Mouse (Mus musculus) myocyte (in vitro differentiated cells): ENCODE results near the gene Il1b. TPM values are rescaled to one million over a fixed set of nuclear protein-coding genes. Genes with fewer than 3 reads are reported as not detected.

Experiments used
- H3K27me3 ChIP-seq: one replicate; pipeline ENCODE4 v1.6.1; 2011; ENCODE audit not compliant: control insufficient read depth, insufficient read depth, insufficient read length
- H3K36me3 ChIP-seq: one replicate; pipeline ENCODE4 v1.6.1; 2011; ENCODE audit not compliant: control insufficient read depth, insufficient read depth
- H3K4me2 ChIP-seq: one replicate; pipeline ENCODE4 v1.6.1; 2011; ENCODE audit warnings: low read depth, control low read depth
- H3K4me3 ChIP-seq: one replicate; pipeline ENCODE4 v1.5.1; 2011; ENCODE audit warnings: mild to moderate bottlenecking, control low read depth, moderate library complexity
- H3K79me2 ChIP-seq: one replicate; pipeline ENCODE4 v1.6.1; 2011; ENCODE audit not compliant: control insufficient read depth, insufficient read depth
- H3ac ChIP-seq: one replicate; pipeline ENCODE4 v1.6.1; 2011; ENCODE audit not compliant: control insufficient read depth, insufficient read length
- CEBPB ChIP-seq: IDR thresholded peaks from 2 replicates; pipeline ENCODE4 v1.6.1; 2011; ENCODE audit warnings: mild to moderate bottlenecking, moderate library complexity; ENCODE audit not compliant: poor library complexity, insufficient read depth, severe bottlenecking
- E2F4 ChIP-seq: IDR thresholded peaks from one replicate; pipeline ENCODE4 v1.6.1; 2011; ENCODE audit warnings: mild to moderate bottlenecking, control low read depth, moderate library complexity; ENCODE audit not compliant: insufficient read depth
- MAX ChIP-seq: IDR thresholded peaks from one replicate; pipeline ENCODE4 v1.6.1; 2011; ENCODE audit warnings: low read depth, mild to moderate bottlenecking, control low read depth
- MYOD1 ChIP-seq, 3 experiments: IDR thresholded peaks; one replicate each; pipeline ENCODE4 v1.6.1; 2011; ENCODE audit warnings: control low read depth in 2 of 3, low read depth in 2 of 3, mild to moderate bottlenecking in 2 of 3, moderate library complexity in 1 of 3; ENCODE audit not compliant: insufficient read length in 2 of 3, control insufficient read depth in 1 of 3
- MYOG ChIP-seq, 3 experiments: IDR thresholded peaks; one replicate each; pipeline ENCODE4 v1.6.1; 2011; ENCODE audit warnings: control low read depth in 2 of 3, low read depth in 2 of 3, mild to moderate bottlenecking in 2 of 3; ENCODE audit not compliant: insufficient read length in 2 of 3, control insufficient read depth in 1 of 3, insufficient read depth in 1 of 3
- POLR2A ChIP-seq: IDR thresholded peaks from one replicate; pipeline ENCODE4 v1.6.1; 2011; ENCODE audit warnings: low read depth, mild to moderate bottlenecking, control low read depth, moderate library complexity; ENCODE audit not compliant: insufficient read length
- POLR2AphosphoS2 ChIP-seq: IDR thresholded peaks from one replicate; pipeline ENCODE4 v1.6.1; 2011; ENCODE audit warnings: low read depth, control low read depth; ENCODE audit not compliant: insufficient read length
- REST ChIP-seq: IDR thresholded peaks from one replicate; pipeline ENCODE4 v1.6.1; 2011; ENCODE audit warnings: mild to moderate bottlenecking, control low read depth, moderate library complexity; ENCODE audit not compliant: insufficient read depth, insufficient read length
- SRF ChIP-seq: IDR thresholded peaks from one replicate; pipeline ENCODE4 v1.6.1; 2011; ENCODE audit warnings: low read depth; ENCODE audit not compliant: control insufficient read depth, insufficient read length
- TCF12 ChIP-seq: IDR thresholded peaks from one replicate; pipeline ENCODE4 v1.6.1; 2011; ENCODE audit warnings: mild to moderate bottlenecking, control low read depth; ENCODE audit not compliant: poor library complexity, insufficient read depth, severe bottlenecking
- TCF3 ChIP-seq: IDR thresholded peaks from one replicate; pipeline ENCODE4 v1.6.1; 2011; ENCODE audit warnings: low read depth, control low read depth; ENCODE audit not compliant: insufficient read length
- USF1 ChIP-seq: IDR thresholded peaks from one replicate; pipeline ENCODE4 v1.6.1; 2011; ENCODE audit warnings: low read depth, mild to moderate bottlenecking, control low read depth, moderate library complexity
- polyA plus RNA-seq: library from polyadenylated mRNA; unstranded; fragments of >200 nt; fragmentation: generic; extraction: Trizol; gene quantifications from one replicate; pipeline ENCODE4 v1.2.1, GENCODE M21; 2012; ENCODE audit warnings: missing spikeins

The Il1b gene
- polyA plus RNA-seq, result 0.47 TPM

DNA sequence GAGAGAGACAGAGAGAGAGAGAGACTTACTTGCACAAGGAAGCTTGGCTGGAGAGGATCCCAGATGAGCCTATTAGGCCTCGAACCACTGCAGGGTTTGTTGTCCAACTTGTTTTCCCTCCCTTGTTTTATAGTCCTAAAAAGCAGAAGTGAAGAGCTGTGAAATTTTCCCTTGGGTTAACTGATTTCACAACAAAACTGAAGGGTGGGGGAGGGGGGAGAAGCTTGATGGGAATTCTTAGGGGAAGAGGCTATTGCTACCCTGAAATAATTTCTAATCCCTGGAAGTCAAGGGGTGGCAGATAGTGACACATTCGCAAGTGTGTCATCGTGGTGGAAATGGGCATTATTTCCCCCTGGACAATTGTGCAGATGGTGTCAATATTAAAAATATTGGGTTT lies at the start of gene Il1b:
TSS of gene Il1b (minus strand) at position 101 of the 400 bp plus-strand sequence.
- Histone ChIP-seq H3K4me2 (no peak within 1 kb of the TSS), H3ac (no peak within 1 kb of the TSS), H3K4me3 (no peak within 1 kb of the TSS), H3K36me3 (no peaks in the 10 kb centered on the region), H3K27me3 (no peaks in the 10 kb centered on the region), H3K79me2 (no peaks in the 10 kb centered on the region)
- TF ChIP-seq TCF12, result no peak
- no peak for TF ChIP-seq MYOG (IDR thresholded peaks at IDR 0.05; ENCODE audit: control insufficient read depth in 1 of 3, insufficient read depth in 1 of 3, insufficient read length in 2 of 3, low read depth in 2 of 3)
- no peak for TF ChIP-seq SRF
- TF ChIP-seq USF1, result no peak
- no peak for TF ChIP-seq CEBPB
- TF ChIP-seq POLR2A, result no peak
- TF ChIP-seq E2F4, result no peak
- TF ChIP-seq REST, result no peak

DNA sequence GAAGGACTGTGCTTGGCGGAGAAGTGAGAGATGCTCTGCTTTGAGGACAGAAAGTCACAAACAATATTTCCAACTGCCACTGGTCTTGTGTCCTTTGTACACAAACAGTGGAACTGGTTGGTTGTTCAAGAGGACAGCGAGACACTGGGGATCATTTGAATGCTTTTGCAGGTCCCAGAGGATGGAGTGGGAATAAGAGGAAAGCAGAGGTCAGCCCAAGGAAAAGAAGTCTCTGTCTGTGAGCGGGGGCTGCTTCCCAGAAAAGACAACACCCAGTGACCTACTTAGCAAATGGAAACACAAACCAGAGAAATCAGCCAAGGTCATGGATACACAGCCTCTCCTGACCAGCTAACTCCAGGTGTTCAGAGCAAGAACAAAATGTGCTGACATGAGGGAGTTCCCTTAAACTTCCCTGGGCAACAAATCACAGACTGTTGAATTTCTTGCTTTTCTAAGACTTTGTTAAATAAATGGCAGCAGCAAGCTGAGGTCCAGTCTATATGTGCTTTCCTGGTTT lies 48.5 kb upstream of the Il1b start:
- no peaks in the 10 kb centered on the region for H3K27me3 ChIP-seq
- H3K4me2 ChIP-seq, result no peak overlapping the region
- H3ac ChIP-seq, result no peak overlapping the region
- TF ChIP-seq TCF12 (no peak), E2F4 (no peak), POLR2AphosphoS2 (no peak), TCF3 (no peak), USF1 (no peak), SRF (no peak), MAX (no peak), MYOD1 (IDR thresholded peaks at IDR 0.05; ENCODE audit: control insufficient read depth in 1 of 3, insufficient read length in 2 of 3, low read depth in 2 of 3) (no peak), POLR2A (no peak), MYOG (IDR thresholded peaks at IDR 0.05; ENCODE audit: control insufficient read depth in 1 of 3, insufficient read depth in 1 of 3, insufficient read length in 2 of 3, low read depth in 2 of 3) (no peak), CEBPB (no peak), REST (no peak)
- H3K36me3 ChIP-seq, result no peaks in the 10 kb centered on the region
- no peak overlapping the region for H3K4me3 ChIP-seq
- H3K79me2 ChIP-seq, result no peaks in the 10 kb centered on the region

- H3K4me3 ChIP-seq, result no peak overlapping the region
- TF ChIP-seq MYOG (IDR thresholded peaks at IDR 0.05; ENCODE audit: control insufficient read depth in 1 of 3, insufficient read depth in 1 of 3, insufficient read length in 2 of 3, low read depth in 2 of 3), result no peak
- H3K4me2 ChIP-seq, result no peak overlapping the region
- no peaks in the 10 kb centered on the region for H3K36me3 ChIP-seq
- H3K27me3 ChIP-seq, result no peaks in the 10 kb centered on the region
- H3K79me2 ChIP-seq, result no peaks in the 10 kb centered on the region
- H3ac ChIP-seq, result no peak overlapping the region
Measured at GRCm38 (mm10) chr2:129414593-129414992, 43.7 kb upstream of the Il1b start.

DNA sequence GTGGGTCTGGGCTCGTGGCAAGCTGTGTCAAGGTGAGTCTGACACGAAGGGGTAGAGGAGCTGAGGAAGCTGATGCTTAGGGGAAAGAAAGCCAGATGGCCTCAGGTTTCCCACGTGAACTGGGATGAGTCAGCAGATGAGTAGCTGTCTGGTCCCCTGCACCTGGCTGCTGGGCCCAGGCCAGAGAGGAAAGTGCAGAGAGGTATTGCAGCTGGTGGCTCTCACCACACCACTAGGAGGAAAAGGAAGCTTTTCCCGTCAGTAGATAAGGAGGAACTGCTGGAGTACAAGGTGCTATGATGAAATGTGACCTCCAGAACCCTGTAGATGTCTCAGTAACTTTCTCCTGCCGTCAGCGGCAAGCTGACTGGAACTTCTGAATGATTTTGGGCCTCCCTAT lies 42.5 kb upstream of the Il1b start:
- Histone ChIP-seq H3K36me3 (no peaks in the 10 kb centered on the region), H3K4me3 (no peak overlapping the region), H3K79me2 (no peaks in the 10 kb centered on the region), H3K27me3 (no peaks in the 10 kb centered on the region), H3K4me2 (no peak overlapping the region), H3ac (no peak overlapping the region)
- TF ChIP-seq TCF12, result no peak
- no peak for TF ChIP-seq USF1
- TF ChIP-seq CEBPB, result no peak
- no peak for TF ChIP-seq SRF
- no peak for TF ChIP-seq E2F4
- no peak for TF ChIP-seq POLR2A
- TF ChIP-seq TCF3, result no peak
- no peak for TF ChIP-seq MAX
- no peak for TF ChIP-seq MYOG (IDR thresholded peaks at IDR 0.05; ENCODE audit: control insufficient read depth in 1 of 3, insufficient read depth in 1 of 3, insufficient read length in 2 of 3, low read depth in 2 of 3)
- TF ChIP-seq POLR2AphosphoS2, result no peak
- TF ChIP-seq MYOD1 (IDR thresholded peaks at IDR 0.05; ENCODE audit: control insufficient read depth in 1 of 3, insufficient read length in 2 of 3, low read depth in 2 of 3), result no peak
- TF ChIP-seq REST, result no peak

GRCm38 (mm10) chr2:129411651-129412050 lies 40.7 kb upstream of the Il1b start:
- no peaks in the 10 kb centered on the region for H3K36me3 ChIP-seq
- H3K4me3 ChIP-seq, result no peak overlapping the region
- H3K27me3 ChIP-seq, result no peaks in the 10 kb centered on the region
- H3K4me2 ChIP-seq, result no peak overlapping the region
- H3K79me2 ChIP-seq, result no peaks in the 10 kb centered on the region
- no peak overlapping the region for H3ac ChIP-seq
- TF ChIP-seq POLR2A, result no peak
- no peak for TF ChIP-seq REST
- TF ChIP-seq CEBPB, result no peak
- TF ChIP-seq TCF12, result no peak
- no peak for TF ChIP-seq MAX
- TF ChIP-seq SRF, result no peak
- TF ChIP-seq E2F4, result no peak
- no peak for TF ChIP-seq TCF3
- no peak for TF ChIP-seq MYOD1 (IDR thresholded peaks at IDR 0.05; ENCODE audit: control insufficient read depth in 1 of 3, insufficient read length in 2 of 3, low read depth in 2 of 3)
- no peak for TF ChIP-seq POLR2AphosphoS2
- no peak for TF ChIP-seq USF1
- TF ChIP-seq MYOG (IDR thresholded peaks at IDR 0.05; ENCODE audit: control insufficient read depth in 1 of 3, insufficient read depth in 1 of 3, insufficient read length in 2 of 3, low read depth in 2 of 3), result no peak
